Comparison of ENCODE assay signal across 8 mouse cellular contexts in the genomic region with DNA sequence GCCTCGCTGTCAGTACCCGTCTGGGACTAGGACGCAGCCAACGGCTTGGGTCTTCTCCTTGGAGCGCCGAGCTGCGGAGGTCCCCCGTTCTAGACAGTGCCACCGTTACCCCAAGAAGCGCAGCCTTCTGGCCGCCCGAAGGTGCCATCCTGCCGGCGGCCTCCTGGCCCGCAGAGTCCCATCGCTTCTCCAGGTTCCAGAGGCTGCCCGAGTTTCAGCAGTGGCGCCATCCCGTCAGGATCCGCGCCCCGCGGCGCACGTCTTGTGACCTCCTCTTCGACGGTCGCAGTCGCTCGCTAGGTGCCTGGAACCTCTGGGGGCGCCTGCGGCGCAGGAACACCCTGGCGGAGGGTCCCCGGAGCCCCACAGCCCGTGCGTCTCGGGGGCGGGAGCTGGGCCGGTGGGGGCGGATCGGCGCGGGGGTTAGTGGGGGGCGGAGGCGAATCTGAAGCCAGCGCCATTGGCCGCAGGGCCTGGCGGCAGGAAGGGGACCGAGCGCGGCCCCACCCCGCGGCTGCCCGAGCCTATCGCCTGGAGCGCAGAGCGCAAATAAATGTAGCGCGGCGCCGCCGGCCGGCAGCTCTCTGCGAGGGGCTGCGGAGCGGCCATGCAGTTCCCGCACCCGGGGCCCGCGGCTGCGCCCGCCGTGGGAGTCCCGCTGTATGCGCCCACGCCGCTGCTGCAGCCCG. TPM values are rescaled to one million over a fixed set of nuclear protein-coding genes. Genes with fewer than 3 reads are reported as not detected.
A peak's percentile ranks its signal among the peaks of the same experiment; 100 is the strongest.
DNase-seq lines count a peak whose midpoint lies in the region; ATAC-seq and TF ChIP-seq lines count a peak whose summit lies in the region.

Hhex (plus strand) TSS at position 548 of the 689 bp plus-strand sequence.

- peak within 1 kb of the TSS; percentile 57 for H3K4me2 ChIP-seq in hindbrain, embryonic 12.5 days (replicated peaks)

- peak within 1 kb of the TSS; percentile 99 for H3K27ac ChIP-seq in bone marrow macrophage, adult 2 months (ENCODE audit: insufficient read depth, low read depth, low read length)
- H3K27ac ChIP-seq in hindbrain, embryonic 12.5 days, result no peak within 1 kb of the TSS
- H3K27ac ChIP-seq in left cerebral cortex, adult 2 months, result peak within 1 kb of the TSS; percentile 63
- H3K27ac ChIP-seq in macrophage, result peak within 1 kb of the TSS; percentile 99

- peak; percentile 32 for DNase-seq in forelimb bud, embryonic 11.5 days (ENCODE audit: low read depth, low spot score)
- peak; percentile 38 to 44 for DNase-seq in left cerebral cortex, adult 2 months (ENCODE audit: extremely low spot score in 1 of 2, low spot score in 2 of 2)
- DNase-seq in retina, postnatal 1 day, result peak; percentile 64
- DNase-seq in thymus, postnatal 25 days, result peak; percentile 40

- H3K9ac ChIP-seq in hindbrain, embryonic 12.5 days, result peak within 1 kb of the TSS; percentile 35

- peaks cover 15% of the 10 kb centered on the region for H3K36me3 ChIP-seq in E14TG2a.4 (ENCODE audit: insufficient read depth, low read length)
- H3K36me3 ChIP-seq in hindbrain, embryonic 12.5 days, result no peaks in the 10 kb centered on the region
- peaks cover 5% of the 10 kb centered on the region; the same call in 1 of the 2 replicates for H3K36me3 ChIP-seq in macrophage (ENCODE audit: inconsistent target)

- H3K27me3 ChIP-seq in E14TG2a.4 (ENCODE audit: insufficient read depth, low read length), result peaks cover 65% of the 10 kb centered on the region
- peaks cover 85% of the 10 kb centered on the region for H3K27me3 ChIP-seq in hindbrain, embryonic 12.5 days

- H3K4me3 ChIP-seq in E14TG2a.4 (replicated peaks; ENCODE audit: low read length) (peak within 1 kb of the TSS; percentile 93), macrophage (ENCODE audit: inconsistent target) (peak within 1 kb of the TSS; percentile 47)
- H3K4me3 ChIP-seq in bone marrow macrophage, adult 2 months (ENCODE audit: insufficient read depth, low read length), result peak within 1 kb of the TSS; percentile 99
- H3K4me3 ChIP-seq in hindbrain, embryonic 12.5 days, result peak within 1 kb of the TSS; percentile 44
- H3K4me3 ChIP-seq in left cerebral cortex, adult 2 months, result peak within 1 kb of the TSS; percentile 37

- peaks cover 20% of the 10 kb centered on the region for H3K79me2 ChIP-seq in macrophage (ENCODE audit: inconsistent target)

- WGBS in hindbrain, embryonic 12.5 days, result under 1% methylated on average over 70 of the region's 79 CpGs
- WGBS in macrophage (ENCODE audit: missing documents), result under 1% methylated on average over 78 of the region's 79 CpGs

- peak; percentile 91; the same call in 1 of the 2 replicates for TF ChIP-seq POLR2A in bone marrow macrophage, adult 2 months (IDR thresholded peaks at IDR 0.05; ENCODE audit: borderline replicate concordance, low read depth, low read length)

- peak; percentile 58 for ATAC-seq in hindbrain, embryonic 12.5 days (ENCODE audit: low FRiP score)

- intact Hi-C loops in left cerebral cortex, adult 2 months (cut with DNase I), result no loop called here

- TF ChIP-seq CTCF in E14TG2a.4 (conservative IDR thresholded peaks at IDR 0.05; ENCODE audit: low read length), result no peak
- peak; percentile 8; the same call in 1 of the 2 replicates for TF ChIP-seq CTCF in bone marrow macrophage, adult 2 months (IDR thresholded peaks at IDR 0.05; ENCODE audit: low read depth, low read length)
- TF ChIP-seq CTCF in left cerebral cortex, adult 2 months (IDR thresholded peaks at IDR 0.05), result no peak

- H3K9me3 ChIP-seq in E14TG2a.4 (ENCODE audit: low read length), result no peaks in the 10 kb centered on the region
- H3K9me3 ChIP-seq in hindbrain, embryonic 12.5 days (replicated peaks), result no peaks in the 10 kb centered on the region

- peaks cover 44% of the 10 kb centered on the region for H3K4me1 ChIP-seq in E14TG2a.4 (replicated peaks; ENCODE audit: low read depth, low read length)
- peaks cover 13% of the 10 kb centered on the region for H3K4me1 ChIP-seq in bone marrow macrophage, adult 2 months (ENCODE audit: control insufficient read depth, insufficient read depth, low read length)
- H3K4me1 ChIP-seq in hindbrain, embryonic 12.5 days, result peaks cover 17% of the 10 kb centered on the region

RNA-seq across cellular contexts. Expression of gene Hhex, which starts in this region (rescaled TPM):
- polyA plus RNA-seq in bone marrow macrophage, adult 2 months (2012; ENCODE audit: insufficient read depth, insufficient read length, missing spikeins), result 62.3 and 71.5 TPM in 2 replicates
- 7.2 and 9.2 TPM in 2 replicates for polyA plus RNA-seq in hindbrain, embryonic 12.5 days (2016; fragmentation: Nextera tagmentation; extraction: Ambion mirVana)
- total RNA-seq in left cerebral cortex, adult 2 months (2021), result 1 to 10 TPM; 1.2 to 1.7 TPM
- 10 to 100 TPM in 14 of 26 experiments, 1 to 10 TPM in 12; 1.3 to 47.6 (median 10.9) TPM for total RNA-seq in macrophage (2018; cell fraction: chromatin; rRNA removed)
- total RNA-seq in macrophage (2018; cell fraction: cytosol; rRNA removed), result 10 to 100 TPM in 21 of 26 experiments, 1 to 10 TPM in 5; 4.2 to 48.0 (median 31.1) TPM
- 10 to 100 TPM in 14 of 26 experiments, 1 to 10 TPM in 12; 3.0 to 56.7 (median 11.9) TPM for total RNA-seq in macrophage (2018; cell fraction: nucleus; rRNA removed)
- 40.9 to 70.1 TPM (median 44.6 TPM) in 3 replicates for polyA plus RNA-seq in macrophage (2018)

Comparison
In these comparisons a context has a peak if more than half of its experiments do, and no peak if none do; other contexts are left out.
1. H3K4me3 ChIP-seq: peak in every context shown above with its lines; median percentile 99 in bone marrow macrophage, adult 2 months; 93 in E14TG2a.4; 47 in macrophage; 44 in hindbrain, embryonic 12.5 days; 37 in left cerebral cortex, adult 2 months.